28 mouse cellular contexts compared by ENCODE assay signal in the genomic region with DNA sequence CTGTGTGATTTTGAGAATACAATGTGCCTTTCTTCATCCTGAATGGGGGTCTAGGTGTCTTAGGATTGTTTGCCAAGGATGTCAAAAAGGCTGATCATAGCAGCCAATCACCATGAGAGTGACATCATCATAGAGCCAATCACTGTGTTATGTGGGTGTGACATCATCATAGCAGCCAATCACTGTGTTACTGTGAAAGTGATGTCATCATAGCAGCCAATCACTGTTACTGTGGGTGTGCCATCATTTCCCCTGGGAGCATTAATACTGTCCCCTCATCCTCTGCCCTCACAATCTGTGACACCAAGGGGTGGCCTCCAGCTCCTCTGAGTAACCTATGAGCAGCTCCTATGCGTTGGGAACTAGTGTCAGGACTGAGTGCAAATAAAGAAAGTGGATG.
DNase-seq lines count a peak whose midpoint lies in the region; ATAC-seq and TF ChIP-seq lines count a peak whose summit lies in the region.
"Had no signal": no experiment of that assay in that cellular context is flagged by ENCODE, and none has a peak within 500 bp of the region (broad histone marks: within the 10 kb centered on the region; RNA-seq: fewer than 3 reads in every experiment).

No protein-coding gene starts in this region.

- no peak for TF ChIP-seq EP300 in MEL (IDR thresholded peaks at IDR 0.05; ENCODE audit: low read depth in 1 of 2, low read length in 2 of 2)
- TF ChIP-seq EP300 in liver, embryonic 14.5 days (IDR thresholded peaks at IDR 0.05; ENCODE audit: low read depth): no peak

- no peaks in the 10 kb centered on the region for H3K4me1 ChIP-seq in MEL (ENCODE audit: control insufficient read depth in 1 of 2, insufficient read depth in 2 of 2, low read length in 2 of 2)
- H3K4me1 ChIP-seq in liver, embryonic 14.5 days (replicated peaks; ENCODE audit: control insufficient read depth in 2 of 2, insufficient read depth in 2 of 2, low read length in 1 of 2): no peaks in the 10 kb centered on the region

- no peak for TF ChIP-seq CTCF in layer of hippocampus, adult 2 months (conservative IDR thresholded peaks at IDR 0.05)
- no peak for TF ChIP-seq CTCF in MEL (IDR thresholded peaks at IDR 0.05 in 2 of 3, conservative IDR thresholded peaks at IDR 0.05 in 1 of 3; ENCODE audit: control insufficient read depth in 1 of 3, insufficient read depth in 1 of 3, low read depth in 2 of 3, low read length in 3 of 3, poor library complexity in 1 of 3, severe bottlenecking in 1 of 3)
- no peak for TF ChIP-seq CTCF in liver, embryonic 14.5 days (IDR thresholded peaks at IDR 0.05; ENCODE audit: low read depth)

- H3K4me2 ChIP-seq in liver, embryonic 14.5 days (ENCODE audit: low read depth): no peak overlapping the region
- H3K4me2 ChIP-seq: forebrain, embryonic 13.5 days; heart, embryonic 12.5 days; hindbrain, embryonic 15.5 days; kidney, embryonic 15.5 days; neural tube, embryonic 15.5 days had no signal

- no peak overlapping the region for H3K9ac ChIP-seq in MEL (ENCODE audit: control insufficient read depth, low read depth, low read length, poor library complexity, severe bottlenecking)
- H3K9ac ChIP-seq in liver, embryonic 14.5 days (replicated peaks): no peak overlapping the region
- H3K9ac ChIP-seq: forebrain, embryonic 13.5 days; heart, embryonic 12.5 days; hindbrain, embryonic 15.5 days; kidney, embryonic 15.5 days; neural tube, embryonic 15.5 days had no signal

- H3K27ac ChIP-seq in layer of hippocampus, adult 2 months: peak overlapping the region; percentile 46; the same call in 1 of the 2 replicates
- H3K27ac ChIP-seq in MEL (ENCODE audit: control insufficient read depth, low read depth, low read length): no peak overlapping the region
- H3K27ac ChIP-seq in liver, embryonic 14.5 days: no peak overlapping the region
- H3K27ac ChIP-seq: forebrain, embryonic 13.5 days; gastrocnemius, adult 2 months; hindbrain, embryonic 15.5 days; neural tube, embryonic 15.5 days had no signal

- H3K4me3 ChIP-seq in layer of hippocampus, adult 2 months: no peak overlapping the region
- no peak overlapping the region for H3K4me3 ChIP-seq in MEL (ENCODE audit: control insufficient read depth in 1 of 2, insufficient read depth in 1 of 2, low read depth in 2 of 2, low read length in 2 of 2)
- H3K4me3 ChIP-seq in liver, embryonic 14.5 days (ENCODE audit: insufficient read depth in 1 of 2, low read depth in 2 of 2, low read length in 2 of 2): no peak overlapping the region
- H3K4me3 ChIP-seq: forebrain, embryonic 13.5 days; gastrocnemius, adult 2 months; heart, embryonic 12.5 days; hindbrain, embryonic 15.5 days; kidney, embryonic 15.5 days; neural tube, embryonic 15.5 days had no signal

- H3K79me2 ChIP-seq in MEL (ENCODE audit: control insufficient read depth, insufficient read depth, low read length, poor library complexity): no peaks in the 10 kb centered on the region

- no peaks in the 10 kb centered on the region for H3K9me3 ChIP-seq in MEL (replicated peaks; ENCODE audit: insufficient read depth, low read length)
- no peaks in the 10 kb centered on the region for H3K9me3 ChIP-seq in liver, embryonic 14.5 days (ENCODE audit: control insufficient read depth, low read length)
- H3K9me3 ChIP-seq: forebrain, embryonic 13.5 days; heart, embryonic 12.5 days; hindbrain, embryonic 15.5 days; kidney, embryonic 15.5 days; neural tube, embryonic 15.5 days had no signal

- ATAC-seq in liver, embryonic 14.5 days (ENCODE audit: insufficient read depth): peak; percentile 58
- ATAC-seq: forebrain, embryonic 13.5 days had no signal

- no peaks in the 10 kb centered on the region for H3K27me3 ChIP-seq in MEL (ENCODE audit: control insufficient read depth in 1 of 2, insufficient read depth in 2 of 2, low read length in 2 of 2)
- H3K27me3 ChIP-seq in liver, embryonic 14.5 days (ENCODE audit: control insufficient read depth, insufficient read depth, low read length): no peaks in the 10 kb centered on the region
- H3K27me3 ChIP-seq: heart, embryonic 12.5 days; hindbrain, embryonic 15.5 days; kidney, embryonic 15.5 days; neural tube, embryonic 15.5 days had no signal

- no peak for TF ChIP-seq POLR2A in MEL (IDR thresholded peaks at IDR 0.05; ENCODE audit: control insufficient read depth in 1 of 2, insufficient read depth in 1 of 2, low read depth in 1 of 2, low read length in 2 of 2, poor library complexity in 1 of 2)

- 83% methylated on average over 1 of the region's 1 CpGs for WGBS in liver, embryonic 14.5 days (ENCODE audit: insufficient replicate concordance)

- TF ChIP-seq RAD21 in MEL (IDR thresholded peaks at IDR 0.05; ENCODE audit: low read depth, low read length): no peak

- DNase-seq in layer of hippocampus, adult 2 months (ENCODE audit: low spot score in 2 of 2): no peak
- no peak for DNase-seq in layer of hippocampus, postnatal 25 days (ENCODE audit: extremely low spot score in 1 of 2, low spot score in 1 of 2)
- DNase-seq in 416B (ENCODE audit: low read depth) (peak; percentile 28), MEL (ENCODE audit: low read depth, low spot score) (peak; percentile 39)
- DNase-seq in liver, embryonic 14.5 days (ENCODE audit: low read depth in 3 of 3, low spot score in 3 of 3): no peak
- no peak for DNase-seq in right cerebral cortex, postnatal 36 days (ENCODE audit: low spot score in 2 of 2)
- no peak for DNase-seq in frontal cortex, adult 2 months (ENCODE audit: extremely low spot score in 1 of 2, low spot score in 1 of 2)
- no peak for DNase-seq in frontal cortex, postnatal 36 days (ENCODE audit: low spot score in 2 of 2)
- DNase-seq: adrenal gland, adult 8-10 months; B cell, adult 2 months; cerebellum, adult 8-10 months; gastrocnemius, adult 2 months; gastrocnemius, postnatal 36 days; heart, adult 18-20 months; kidney, adult 18-20 months; kidney, postnatal 25 days; left cerebral cortex, postnatal 4 days; lung, postnatal 4 days; midbrain, embryonic 14.5 days; right cerebral cortex, adult 18-20 months; right cerebral cortex, postnatal 4 days; thymus, adult 2 months; thymus, postnatal 36 days had no signal

- no peaks in the 10 kb centered on the region for H3K36me3 ChIP-seq in MEL (ENCODE audit: control insufficient read depth in 1 of 2, insufficient read depth in 2 of 2, low read length in 2 of 2)
- no peaks in the 10 kb centered on the region for H3K36me3 ChIP-seq in liver, embryonic 14.5 days (replicated peaks; ENCODE audit: control insufficient read depth, insufficient read depth, low read depth)
- H3K36me3 ChIP-seq: heart, embryonic 12.5 days; hindbrain, embryonic 15.5 days; kidney, embryonic 15.5 days; neural tube, embryonic 15.5 days had no signal

TF ChIP-seq in MEL, 35 proteins besides CTCF, POLR2A, EP300 and RAD21:
- TF ChIP-seq SMC3 (IDR thresholded peaks at IDR 0.05; ENCODE audit: low read depth, low read length) (no peak), ETS1 (IDR thresholded peaks at IDR 0.05; ENCODE audit: low read depth, low read length) (no peak), CHD2 (IDR thresholded peaks at IDR 0.05; ENCODE audit: low read length) (peak; percentile 23; the same call in 1 of the 2 replicates)

Comparison
In these comparisons a context has a peak if more than half of its experiments do, and no peak if none do; other contexts are left out.
1. DNase-seq: peak in 416B (single experiment) and MEL (single experiment); none in layer of hippocampus, adult 2 months (0 of 2), layer of hippocampus, postnatal 25 days (0 of 2), liver, embryonic 14.5 days (0 of 3), right cerebral cortex, postnatal 36 days (0 of 2), frontal cortex, adult 2 months (0 of 2) and frontal cortex, postnatal 36 days (0 of 2).